Mouse (Mus musculus): ENCODE data around the gene Zfp451. TPM values are rescaled to one million over a fixed set of nuclear protein-coding genes. Genes with fewer than 3 reads are reported as not detected.

Zfp451 gene
- polyA plus RNA-seq, 1 experiment from 2014 or later = 23.7 TPM

DNA sequence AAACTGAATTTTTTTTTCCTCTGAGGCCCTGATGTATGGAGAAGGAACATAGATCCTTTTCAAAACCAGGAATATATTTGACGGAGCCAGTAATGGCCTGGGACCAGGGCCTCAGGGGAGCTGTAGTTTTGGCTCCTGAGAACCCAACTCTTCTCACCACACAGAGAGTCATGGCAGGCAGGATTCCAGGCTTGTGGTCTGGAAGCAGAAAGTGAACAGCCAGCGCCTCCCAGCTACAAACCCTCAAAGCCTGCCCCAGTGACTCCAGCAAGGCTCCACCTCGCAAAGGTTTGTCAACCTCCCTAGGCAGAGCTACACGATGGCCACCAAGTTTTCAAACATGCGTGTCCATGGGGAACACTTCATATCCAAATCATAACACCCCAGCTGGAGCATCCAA is 102.4 kb downstream of the Zfp451 start:
- Histone ChIP-seq H3K36me3 (no peaks in the 10 kb centered on the region), H3K4me1 (no peaks in the 10 kb centered on the region), H3K9me3 (replicated peaks) (no peaks in the 10 kb centered on the region), H3K4me3 (replicated peaks) (no peak overlapping the region), H3K27me3 (no peaks in the 10 kb centered on the region), H3K4me2 (replicated peaks) (no peak overlapping the region), H3K27ac (replicated peaks) (no peak overlapping the region), H3K9ac (no peak overlapping the region)
- ATAC-seq (ENCODE audit: insufficient number of reproducible peaks, low FRiP score, low TSS enrichment, low read depth) = no peak
- 79% methylated on average over 5 of the region's 5 CpGs for WGBS

Other genes starting within 250 kb of the Zfp451 start
- 30.3 and 30.5 TPM in 2 replicates for gene Prim2, start 144.8 kb downstream of the Zfp451 start, polyA plus RNA-seq (2015; fragmentation: Nextera tagmentation; extraction: Ambion mirVana)
- 28.1 and 28.2 TPM in 2 replicates for gene Rab23, start 94.7 kb downstream of the Zfp451 start, polyA plus RNA-seq (2015; fragmentation: Nextera tagmentation; extraction: Ambion mirVana)
- 55.5 and 56.6 TPM in 2 replicates for gene Bag2, start 56.8 kb downstream of the Zfp451 start, polyA plus RNA-seq (2015; fragmentation: Nextera tagmentation; extraction: Ambion mirVana)
- 0.98 and 2.0 TPM in 2 replicates for gene Bend6, start 93.2 kb upstream of the Zfp451 start, polyA plus RNA-seq (2015; fragmentation: Nextera tagmentation; extraction: Ambion mirVana)
- 22.8 and 28.7 TPM in 2 replicates for gene Dst, start 93.6 kb upstream of the Zfp451 start, polyA plus RNA-seq (2015; fragmentation: Nextera tagmentation; extraction: Ambion mirVana)